Mouse (Mus musculus) E14TG2a.4 (cell line): ENCODE data around the gene Smpdl3b.
"Not testable (repeated sequence)": the region's sequence is repeated elsewhere in the genome, so short reads cannot be mapped to it uniquely, and the experiment has no call there.

ENCODE experiments used
- H3K27me3 ChIP-seq: 2 replicates; pipeline ENCODE4 v1.6.1; 2014; ENCODE audit warnings: low read length, control low read depth; ENCODE audit not compliant: insufficient read depth
- H3K36me3 ChIP-seq: 2 replicates; pipeline ENCODE4 v1.6.1; 2014; ENCODE audit warnings: low read length, control low read depth; ENCODE audit not compliant: insufficient read depth
- H3K4me1 ChIP-seq: replicated peaks from 2 replicates; pipeline ENCODE4 v1.6.1; 2014; ENCODE audit warnings: low read depth, low read length, control low read depth
- H3K4me3 ChIP-seq: replicated peaks from 2 replicates; pipeline ENCODE4 v1.5.1; 2014; ENCODE audit warnings: mild to moderate bottlenecking, low read length
- H3K9me3 ChIP-seq: 2 replicates; pipeline ENCODE4 v1.6.1; 2014; ENCODE audit warnings: low read length, control low read depth
- CTCF ChIP-seq: conservative IDR thresholded peaks from 2 replicates; pipeline ENCODE4 v1.5.1; 2014; ENCODE audit warnings: low read length
- NANOG ChIP-seq: IDR thresholded peaks from 2 replicates; pipeline ENCODE4 v1.6.1; 2014; ENCODE audit warnings: borderline replicate concordance, low read length, mixed read lengths
- POU5F1 ChIP-seq: IDR thresholded peaks from 2 replicates; pipeline ENCODE4 v1.6.1; 2014; ENCODE audit warnings: low read length, borderline replicate concordance

Smpdl3b gene

GRCm38 (mm10) chr4:132763125-132763524, 6.1 kb upstream of the Smpdl3b start:
- H3K4me3 ChIP-seq, H3K9me3 ChIP-seq, H3K36me3 ChIP-seq, H3K27me3 ChIP-seq: not testable (repeated sequence)
- peak; percentile 30 for TF ChIP-seq CTCF
- peaks cover 18% of the 10 kb centered on the region for H3K4me1 ChIP-seq

- Histone ChIP-seq H3K36me3 (no peaks in the 10 kb centered on the region), H3K27me3 (peaks cover 5% of the 10 kb centered on the region), H3K9me3 (no peaks in the 10 kb centered on the region), H3K4me1 (peaks cover 24% of the 10 kb centered on the region), H3K4me3 (no peak overlapping the region)
- TF ChIP-seq POU5F1 (no peak), NANOG (no peak), CTCF (no peak)
Observed at GRCm38 (mm10) chr4:132762602-132763001, 5.5 kb upstream of the Smpdl3b start.

GRCm38 (mm10) chr4:132760296-132760695, 3.2 kb upstream of the Smpdl3b start:
- H3K9me3 ChIP-seq, result no peaks in the 10 kb centered on the region
- peaks cover 9% of the 10 kb centered on the region for H3K27me3 ChIP-seq
- no peaks in the 10 kb centered on the region for H3K36me3 ChIP-seq
- no peak overlapping the region for H3K4me3 ChIP-seq
- no peak for TF ChIP-seq NANOG
- no peak for TF ChIP-seq CTCF
- TF ChIP-seq POU5F1, result no peak
- H3K4me1 ChIP-seq, result peaks cover 34% of the 10 kb centered on the region

GRCm38 (mm10) chr4:132757633-132758351, 740 bp upstream of the Smpdl3b start:
- Histone ChIP-seq H3K4me3 (no peak overlapping the region; the same call in 1 of the 2 replicates), H3K4me1 (peaks cover 46% of the 10 kb centered on the region), H3K27me3 (peaks cover 9% of the 10 kb centered on the region), H3K36me3 (0 out of 2 replicates have a peak, but pooled peaks cover 4% of the 10 kb centered on the region), H3K9me3 (peaks cover 4% of the 10 kb centered on the region; the same call in 1 of the 2 replicates)
- TF ChIP-seq CTCF, result no peak
- TF ChIP-seq NANOG, result no peak
- TF ChIP-seq POU5F1, result no peak

- Histone ChIP-seq H3K4me3 (no peak overlapping the region), H3K27me3 (peaks cover 7% of the 10 kb centered on the region), H3K9me3 (peaks cover 4% of the 10 kb centered on the region; the same call in 1 of the 2 replicates), H3K36me3 (0 out of 2 replicates have a peak, but pooled peaks cover 4% of the 10 kb centered on the region), H3K4me1 (peaks cover 76% of the 10 kb centered on the region)
- TF ChIP-seq POU5F1, result no peak
- no peak for TF ChIP-seq CTCF
Observed at GRCm38 (mm10) chr4:132752992-132753391, 4.1 kb downstream of the Smpdl3b start.

- H3K4me3 ChIP-seq, result no peak overlapping the region
- H3K4me1 ChIP-seq, result peaks cover 74% of the 10 kb centered on the region
- H3K9me3 ChIP-seq, result peaks cover 4% of the 10 kb centered on the region; the same call in 1 of the 2 replicates
- peaks cover 17% of the 10 kb centered on the region for H3K36me3 ChIP-seq
- H3K27me3 ChIP-seq, result no peaks in the 10 kb centered on the region
- TF ChIP-seq CTCF, result no peak
- TF ChIP-seq NANOG, result peak; percentile 66; the same call in 1 of the 2 replicates
Observed at GRCm38 (mm10) chr4:132749258-132749982, 7.6 kb downstream of the Smpdl3b start.

GRCm38 (mm10) chr4:132748778-132749177, 8.3 kb downstream of the Smpdl3b start:
- no peak for TF ChIP-seq CTCF
- no peak for TF ChIP-seq NANOG
- no peak for TF ChIP-seq POU5F1

GRCm38 (mm10) chr4:132747664-132748259, 9.3 kb downstream of the Smpdl3b start:
- H3K36me3 ChIP-seq, result peaks cover 23% of the 10 kb centered on the region
- peak overlapping the region; percentile 37; the same call in 1 of the 2 replicates for H3K4me3 ChIP-seq
- H3K27me3 ChIP-seq, result no peaks in the 10 kb centered on the region
- no peak for TF ChIP-seq NANOG
- no peak for TF ChIP-seq CTCF
- TF ChIP-seq POU5F1, result no peak
- peaks cover under 1% of the 10 kb centered on the region; the same call in 1 of the 2 replicates for H3K9me3 ChIP-seq
- H3K4me1 ChIP-seq, result peaks cover 73% of the 10 kb centered on the region

More at GRCm38 (mm10) chr4:132748778-132749177, 8.3 kb downstream of the Smpdl3b start:
- Histone ChIP-seq H3K4me1 (peaks cover 71% of the 10 kb centered on the region), H3K9me3 (peaks cover 4% of the 10 kb centered on the region; the same call in 1 of the 2 replicates), H3K36me3 (peaks cover 23% of the 10 kb centered on the region), H3K27me3 (no peaks in the 10 kb centered on the region), H3K4me3 (no peak overlapping the region)
